Mouse (Mus musculus): Measurements from ENCODE around the gene Gpx1. TPM values are rescaled to one million over a fixed set of nuclear protein-coding genes. Genes with fewer than 3 reads are reported as not detected.
A peak's percentile ranks its signal among the peaks of the same experiment; 100 is the strongest.

Gpx1 gene
- 2,990 and 3,052 TPM in 2 replicates for polyA plus RNA-seq (2014; fragmentation: Nextera tagmentation; extraction: Ambion mirVana)

DNA sequence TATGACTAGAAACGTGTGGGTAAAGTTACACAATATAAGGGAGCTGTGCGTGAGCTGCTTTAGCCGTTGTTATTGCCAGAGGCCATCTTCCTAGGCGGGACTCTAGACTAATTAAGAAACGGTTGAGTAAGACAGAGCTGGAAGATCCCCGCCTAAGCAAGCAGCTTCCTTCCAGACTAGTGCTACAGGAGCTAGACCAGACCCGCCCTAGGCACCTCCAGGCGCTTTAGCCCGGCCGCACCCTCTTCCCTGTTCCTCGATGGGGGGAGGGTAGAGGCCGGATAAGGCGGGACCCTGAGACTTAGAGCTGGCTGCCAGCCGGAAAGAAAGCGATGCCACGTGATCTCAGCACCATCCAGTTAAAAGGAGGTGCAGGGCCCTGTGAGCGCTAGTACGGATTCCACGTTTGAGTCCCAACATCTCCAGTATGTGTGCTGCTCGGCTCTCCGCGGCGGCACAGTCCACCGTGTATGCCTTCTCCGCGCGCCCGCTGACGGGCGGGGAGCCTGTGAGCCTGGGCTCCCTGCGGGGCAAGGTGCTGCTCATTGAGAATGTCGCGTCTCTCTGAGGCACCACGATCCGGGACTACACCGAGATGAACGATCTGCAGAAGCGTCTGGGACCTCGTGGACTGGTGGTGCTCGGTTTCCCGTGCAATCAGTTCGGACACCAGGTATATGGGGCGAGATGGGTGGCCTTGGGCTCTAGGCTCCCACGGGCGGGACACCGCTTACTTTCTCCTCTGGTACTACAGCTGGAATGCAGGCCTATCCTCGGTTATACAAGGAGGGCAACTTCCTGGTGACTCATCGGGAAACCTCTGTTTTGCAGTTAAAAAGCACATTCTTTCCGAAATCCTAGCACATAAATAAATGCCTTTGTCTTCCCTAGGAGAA is at the start of gene Gpx1:
Gpx1 (plus strand) TSS at position 18 of the 896 bp plus-strand sequence.
- Histone ChIP-seq H3K4me3 (ENCODE audit: low read depth, low read length) (peak within 1 kb of the TSS; percentile 71), H3K9me3 (ENCODE audit: control insufficient read depth, low read length) (no peaks in the 10 kb centered on the region), H3K27me3 (replicated peaks; ENCODE audit: control insufficient read depth, insufficient read depth, low read length) (no peaks in the 10 kb centered on the region), H3K9ac (ENCODE audit: low read depth, low read length) (peak within 1 kb of the TSS; percentile 89), H3K4me1 (replicated peaks; ENCODE audit: control insufficient read depth, insufficient read depth, low read length) (peaks cover 43% of the 10 kb centered on the region), H3K36me3 (ENCODE audit: control insufficient read depth, insufficient read depth, low read length) (peaks cover 21% of the 10 kb centered on the region), H3K27ac (ENCODE audit: low read depth, low read length) (peak within 1 kb of the TSS; percentile 98), H3K4me2 (peak within 1 kb of the TSS; percentile 74)
- WGBS: under 1% methylated on average over 49 of the region's 49 CpGs
- DNase-seq (ENCODE audit: low spot score): peak; percentile 95
- ATAC-seq (replicated peaks; ENCODE audit: low FRiP score): peak; percentile 93

GRCm38 (mm10) chr9:108289347-108289746 is 49.4 kb upstream of the Gpx1 start:
- H3K4me2 ChIP-seq: peak overlapping the region; percentile 59
- peak overlapping the region; percentile 50; the same call in 1 of the 2 replicates for H3K4me3 ChIP-seq (ENCODE audit: low read depth, low read length)
- WGBS: 57% methylated on average over 2 of the region's 2 CpGs
- H3K4me1 ChIP-seq (replicated peaks; ENCODE audit: control insufficient read depth, insufficient read depth, low read length): peaks cover 6% of the 10 kb centered on the region
- H3K36me3 ChIP-seq (ENCODE audit: control insufficient read depth, insufficient read depth, low read length): 0 out of 2 replicates have a peak, but pooled peaks cover under 1% of the 10 kb centered on the region
- H3K9me3 ChIP-seq (ENCODE audit: control insufficient read depth, low read length): no peaks in the 10 kb centered on the region
- ATAC-seq (replicated peaks; ENCODE audit: low FRiP score): no peak
- no peak overlapping the region for H3K27ac ChIP-seq (ENCODE audit: low read depth, low read length)
- no peaks in the 10 kb centered on the region for H3K27me3 ChIP-seq (replicated peaks; ENCODE audit: control insufficient read depth, insufficient read depth, low read length)
- no peak for DNase-seq (ENCODE audit: low spot score)
- no peak overlapping the region for H3K9ac ChIP-seq (ENCODE audit: low read depth, low read length)

DNA sequence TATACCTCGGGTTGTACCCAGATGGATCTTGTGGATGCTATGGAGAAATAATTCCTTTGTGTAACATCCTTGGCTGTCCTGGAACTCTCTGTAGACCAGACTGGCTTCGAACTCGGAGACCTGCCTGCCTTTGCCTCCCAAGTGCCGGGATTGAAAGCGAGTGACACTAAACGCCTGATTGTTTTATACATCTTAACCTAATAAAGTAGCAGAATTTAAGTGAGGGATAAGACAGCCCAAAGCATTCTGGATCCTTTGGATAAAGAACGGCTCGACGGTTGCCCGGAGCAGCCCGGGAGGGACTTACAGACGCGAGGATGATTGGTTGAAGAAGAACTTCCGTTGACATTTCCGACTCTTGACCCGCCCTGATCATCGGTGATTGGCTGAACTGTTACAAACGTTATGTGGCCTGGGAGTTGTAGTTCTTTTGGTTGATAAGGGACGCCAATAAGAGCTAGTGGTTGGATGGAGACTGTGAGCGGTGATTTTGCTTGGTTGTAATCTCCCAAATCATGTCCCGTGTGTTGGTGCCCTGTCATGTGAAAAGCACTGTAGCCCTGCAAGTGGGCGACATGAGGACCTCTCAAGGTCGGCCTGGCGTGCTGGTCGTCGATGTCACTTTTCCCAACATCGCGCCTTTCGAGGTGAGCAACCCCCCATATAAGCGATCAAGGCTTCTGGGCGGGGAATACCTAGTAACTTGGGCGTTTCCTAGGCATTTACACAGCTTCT is 48.5 kb upstream of the Gpx1 start, which contains the start of gene Nicn1:
Nicn1 (plus strand) TSS at position 414 of the 735 bp plus-strand sequence.
- peaks cover 6% of the 10 kb centered on the region for H3K4me1 ChIP-seq (replicated peaks; ENCODE audit: control insufficient read depth, insufficient read depth, low read length)
- no peak within 1 kb of the TSS for H3K27ac ChIP-seq (ENCODE audit: low read depth, low read length)
- H3K4me2 ChIP-seq: peak within 1 kb of the TSS; percentile 59
- no peaks in the 10 kb centered on the region for H3K9me3 ChIP-seq (ENCODE audit: control insufficient read depth, low read length)
- 1% methylated on average over 32 of the region's 32 CpGs for WGBS
- H3K9ac ChIP-seq (ENCODE audit: low read depth, low read length): peak within 1 kb of the TSS; percentile 61
- peak; percentile 81 for DNase-seq (ENCODE audit: low spot score)
- peak; percentile 98 for ATAC-seq (replicated peaks; ENCODE audit: low FRiP score)
- no peaks in the 10 kb centered on the region for H3K27me3 ChIP-seq (replicated peaks; ENCODE audit: control insufficient read depth, insufficient read depth, low read length)
- 0 out of 2 replicates have a peak, but pooled peaks cover 3% of the 10 kb centered on the region for H3K36me3 ChIP-seq (ENCODE audit: control insufficient read depth, insufficient read depth, low read length)
- H3K4me3 ChIP-seq (ENCODE audit: low read depth, low read length): peak within 1 kb of the TSS; percentile 50

GRCm38 (mm10) chr9:108290773-108291172 is 47.9 kb upstream of the Gpx1 start:
- H3K27me3 ChIP-seq (replicated peaks; ENCODE audit: control insufficient read depth, insufficient read depth, low read length): no peaks in the 10 kb centered on the region
- H3K27ac ChIP-seq (ENCODE audit: low read depth, low read length): no peak overlapping the region
- peak overlapping the region; percentile 50 for H3K4me3 ChIP-seq (ENCODE audit: low read depth, low read length)
- H3K9ac ChIP-seq (ENCODE audit: low read depth, low read length): 0 out of 2 replicates have a peak overlapping the region, but pooled peaks have one; percentile 22
- WGBS: 47% methylated on average over 6 of the region's 6 CpGs
- peaks cover 6% of the 10 kb centered on the region for H3K4me1 ChIP-seq (replicated peaks; ENCODE audit: control insufficient read depth, insufficient read depth, low read length)
- peak overlapping the region; percentile 59 for H3K4me2 ChIP-seq
- H3K36me3 ChIP-seq (ENCODE audit: control insufficient read depth, insufficient read depth, low read length): 0 out of 2 replicates have a peak, but pooled peaks cover 3% of the 10 kb centered on the region
- DNase-seq (ENCODE audit: low spot score): no peak
- H3K9me3 ChIP-seq (ENCODE audit: control insufficient read depth, low read length): no peaks in the 10 kb centered on the region
- ATAC-seq (replicated peaks; ENCODE audit: low FRiP score): no peak

- H3K27ac ChIP-seq (ENCODE audit: low read depth, low read length): peak within 1 kb of the TSS; percentile 70
- peak; percentile 62 for ATAC-seq (replicated peaks; ENCODE audit: low FRiP score)
- no peaks in the 10 kb centered on the region for H3K27me3 ChIP-seq (replicated peaks; ENCODE audit: control insufficient read depth, insufficient read depth, low read length)
- no peaks in the 10 kb centered on the region for H3K9me3 ChIP-seq (ENCODE audit: control insufficient read depth, low read length)
- WGBS: 46% methylated on average over 18 of the region's 18 CpGs
- no peaks in the 10 kb centered on the region for H3K4me1 ChIP-seq (replicated peaks; ENCODE audit: control insufficient read depth, insufficient read depth, low read length)
- DNase-seq (ENCODE audit: low spot score): peak; percentile 50
- peak within 1 kb of the TSS; percentile 35 for H3K4me3 ChIP-seq (ENCODE audit: low read depth, low read length)
- peak within 1 kb of the TSS; percentile 8; the same call in 1 of the 2 replicates for H3K9ac ChIP-seq (ENCODE audit: low read depth, low read length)
- H3K36me3 ChIP-seq (ENCODE audit: control insufficient read depth, insufficient read depth, low read length): 0 out of 2 replicates have a peak, but pooled peaks cover 3% of the 10 kb centered on the region
- H3K4me2 ChIP-seq: peak within 1 kb of the TSS; percentile 57
Observed at GRCm38 (mm10) chr9:108296453-108297355, 42.0 kb upstream of the Gpx1 start, which contains the start of gene Amt. Amt (plus strand) TSS chr9:108296853.

DNA sequence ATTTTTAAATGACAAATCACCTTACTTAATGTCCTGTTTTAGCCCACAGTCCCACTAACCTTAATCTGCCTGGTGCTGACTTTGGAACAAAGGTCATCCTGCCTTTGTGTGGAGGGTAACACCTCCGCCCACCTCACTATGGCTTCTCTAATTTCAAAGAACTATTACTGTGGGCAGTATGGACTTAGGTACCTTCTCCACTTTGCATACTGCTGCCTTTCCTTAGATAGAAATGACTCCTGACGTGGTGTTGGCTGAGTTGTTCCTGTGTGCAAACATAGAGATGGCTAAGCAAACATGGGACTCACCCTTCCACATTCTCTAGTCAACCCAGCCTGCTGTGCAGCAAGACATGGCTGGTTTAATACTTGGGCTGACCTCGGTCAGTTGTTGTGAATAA is 36.9 kb upstream of the Gpx1 start:
- Histone ChIP-seq H3K36me3 (ENCODE audit: control insufficient read depth, insufficient read depth, low read length) (peaks cover 4% of the 10 kb centered on the region; the same call in 1 of the 2 replicates), H3K4me1 (replicated peaks; ENCODE audit: control insufficient read depth, insufficient read depth, low read length) (peaks cover 12% of the 10 kb centered on the region), H3K4me2 (no peak overlapping the region), H3K9ac (ENCODE audit: low read depth, low read length) (no peak overlapping the region), H3K27me3 (replicated peaks; ENCODE audit: control insufficient read depth, insufficient read depth, low read length) (no peaks in the 10 kb centered on the region), H3K9me3 (ENCODE audit: control insufficient read depth, low read length) (no peaks in the 10 kb centered on the region), H3K27ac (ENCODE audit: low read depth, low read length) (no peak overlapping the region), H3K4me3 (ENCODE audit: low read depth, low read length) (no peak overlapping the region)
- ATAC-seq (replicated peaks; ENCODE audit: low FRiP score) (no peak), DNase-seq (ENCODE audit: low spot score) (no peak)
- 76% methylated on average over 3 of the region's 3 CpGs for WGBS

GRCm38 (mm10) chr9:108304716-108305115 is 34.0 kb upstream of the Gpx1 start:
- peak overlapping the region; percentile 91; the same call in 1 of the 2 replicates for H3K9ac ChIP-seq (ENCODE audit: low read depth, low read length)
- 51% methylated on average over 4 of the region's 4 CpGs for WGBS

More at GRCm38 (mm10) chr9:108304716-108305115, 34.0 kb upstream of the Gpx1 start:
- peaks cover 15% of the 10 kb centered on the region for H3K4me1 ChIP-seq (replicated peaks; ENCODE audit: control insufficient read depth, insufficient read depth, low read length)
- no peaks in the 10 kb centered on the region for H3K9me3 ChIP-seq (ENCODE audit: control insufficient read depth, low read length)
- H3K27ac ChIP-seq (ENCODE audit: low read depth, low read length): no peak overlapping the region
- no peak for DNase-seq (ENCODE audit: low spot score)
- peak overlapping the region; percentile 83 for H3K4me3 ChIP-seq (ENCODE audit: low read depth, low read length)
- H3K36me3 ChIP-seq (ENCODE audit: control insufficient read depth, insufficient read depth, low read length): peaks cover 4% of the 10 kb centered on the region; the same call in 1 of the 2 replicates
- no peaks in the 10 kb centered on the region for H3K27me3 ChIP-seq (replicated peaks; ENCODE audit: control insufficient read depth, insufficient read depth, low read length)
- H3K4me2 ChIP-seq: peak overlapping the region; percentile 86
- ATAC-seq (replicated peaks; ENCODE audit: low FRiP score): no peak
